Mouse (Mus musculus) heart, embryonic 11.5 days (tissue): Measurements from ENCODE around the gene Dram1. TPM values are rescaled to one million over a fixed set of nuclear protein-coding genes. Genes with fewer than 3 reads are reported as not detected.
A peak's percentile ranks its signal among the peaks of the same experiment; 100 is the strongest.
"Not testable (repeated sequence)": the region's sequence is repeated elsewhere in the genome, so short reads cannot be mapped to it uniquely, and the experiment has no call there.

ENCODE experiments used
- ATAC-seq: fragments of 200-750 bp; cut with Nextera tagmentation; replicated peaks from 2 replicates; pipeline ENCODE4 v1.8.0; 2017; ENCODE audit warnings: moderate library complexity; ENCODE audit not compliant: insufficient number of reproducible peaks, low FRiP score, low TSS enrichment
- H3K27ac ChIP-seq: fragments of 300-500 bp; sonication (generic); 2 replicates; pipeline ENCODE4 v1.5.1; 2014; ENCODE audit warnings: mild to moderate bottlenecking, low read depth, low read length
- H3K27me3 ChIP-seq: fragments of 300-500 bp; sonication (generic); 2 replicates; pipeline ENCODE4 v1.6.1; 2014; ENCODE audit warnings: mild to moderate bottlenecking, low read length, mixed read lengths; ENCODE audit not compliant: control insufficient read depth, insufficient read depth
- H3K36me3 ChIP-seq: fragments of 300-500 bp; sonication (generic); 2 replicates; pipeline ENCODE4 v1.6.1; 2014; ENCODE audit warnings: mild to moderate bottlenecking, low read length, moderate library complexity, mixed read lengths; ENCODE audit not compliant: control insufficient read depth, insufficient read depth
- H3K4me1 ChIP-seq: fragments of 300-500 bp; sonication (generic); 2 replicates; pipeline ENCODE4 v1.6.1; 2014; ENCODE audit warnings: low read length; ENCODE audit not compliant: control insufficient read depth, insufficient read depth
- H3K4me2 ChIP-seq: fragments of 300-500 bp; sonication (generic); 2 replicates; pipeline ENCODE4 v1.6.1; 2014; ENCODE audit warnings: mild to moderate bottlenecking, moderate library complexity
- H3K4me3 ChIP-seq: fragments of 300-500 bp; sonication (generic); 2 replicates; pipeline ENCODE4 v1.5.1; 2014; ENCODE audit warnings: low read depth, low read length
- H3K9ac ChIP-seq: fragments of 300-500 bp; sonication (generic); 2 replicates; pipeline ENCODE4 v1.6.1; 2014; ENCODE audit warnings: mild to moderate bottlenecking, low read depth, low read length, moderate library complexity
- H3K9me3 ChIP-seq: fragments of 300-500 bp; sonication (generic); replicated peaks from 2 replicates; pipeline ENCODE4 v1.6.1; 2016; ENCODE audit warnings: low read length; ENCODE audit not compliant: control insufficient read depth
- WGBS: fragments of 180-500 bp; shearing (Covaris S2); extraction: QIAGEN DNeasy Blood & Tissue Kit; methylation state at CpG from one replicate; pipeline ENCODE4 v1.1.7; 2014; ENCODE audit not compliant: insufficient replicate concordance; 5-methylcytosine and 5-hydroxymethylcytosine counted together
- polyA plus RNA-seq: library from polyadenylated mRNA; unstranded; fragments of >200 nt; fragmentation: Nextera tagmentation; extraction: Ambion mirVana; gene quantifications from 2 replicates; pipeline ENCODE4 v1.2.1, GENCODE M21; 2014

Dram1 gene
- polyA plus RNA-seq, 1 experiment from 2014 or later = 0.39 TPM

- Histone ChIP-seq H3K36me3 (no peaks in the 10 kb centered on the region), H3K27ac (no peak overlapping the region), H3K9me3 (no peaks in the 10 kb centered on the region), H3K9ac (no peak overlapping the region), H3K4me1 (peaks cover 13% of the 10 kb centered on the region), H3K4me2 (no peak overlapping the region), H3K27me3 (no peaks in the 10 kb centered on the region), H3K4me3 (no peak overlapping the region)
- no peak for ATAC-seq
- WGBS = 79% methylated on average over 4 of the region's 4 CpGs
These were observed 2.4 kb upstream of the Dram1 start for GRCm38 (mm10) chr10:88381286-88381685.

DNA sequence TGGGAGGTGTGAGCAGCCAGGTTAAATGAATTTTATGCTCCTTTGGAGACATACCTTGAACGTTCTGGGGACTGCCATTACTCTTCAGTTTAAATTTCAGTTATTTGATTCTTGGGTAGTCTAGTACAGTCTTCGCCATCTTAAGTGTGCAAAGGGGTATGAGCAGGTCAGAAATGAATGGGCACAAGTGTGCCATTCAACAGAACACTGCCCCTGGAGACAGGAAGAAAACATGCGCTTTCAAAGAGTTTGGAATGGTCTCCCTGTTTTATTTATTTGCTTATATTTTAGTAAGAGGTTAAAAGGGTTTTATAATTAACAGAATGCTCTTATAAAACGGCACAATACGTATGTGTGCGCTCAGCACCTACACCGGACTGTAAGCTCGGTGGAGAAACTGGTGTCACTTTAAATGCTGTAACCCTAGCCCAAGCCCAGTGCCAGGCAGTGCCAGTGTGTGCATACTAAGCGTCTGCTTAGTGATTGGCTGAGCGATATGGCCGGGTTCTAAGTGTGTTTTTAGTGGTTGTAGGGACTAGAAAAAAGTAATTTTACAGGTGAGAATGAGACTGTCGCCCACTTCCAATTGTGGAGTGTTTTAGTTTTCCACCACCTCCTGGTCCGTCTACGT lies 1.7 kb upstream of the Dram1 start:
- 59% methylated on average over 14 of the region's 14 CpGs for WGBS
- H3K27me3 ChIP-seq = peaks cover 3% of the 10 kb centered on the region; the same call in 1 of the 2 replicates
- H3K9ac ChIP-seq = no peak overlapping the region; the same call in 1 of the 2 replicates

GRCm38 (mm10) chr10:88380002-88380401 lies 1.1 kb upstream of the Dram1 start:
- Histone ChIP-seq H3K9ac (peak overlapping the region; percentile 81; the same call in 1 of the 2 replicates), H3K4me2 (peak overlapping the region; percentile 99), H3K9me3 (no peaks in the 10 kb centered on the region), H3K36me3 (no peaks in the 10 kb centered on the region), H3K27me3 (peaks cover 3% of the 10 kb centered on the region; the same call in 1 of the 2 replicates), H3K4me3 (peak overlapping the region; percentile 80), H3K27ac (no peak overlapping the region), H3K4me1 (peaks cover 5% of the 10 kb centered on the region)
- ATAC-seq = peak; percentile 77
- 1% methylated on average over 11 of the region's 11 CpGs for WGBS

More for the DNA sequence above, 1.7 kb upstream of the Dram1 start:
- Histone ChIP-seq H3K36me3 (no peaks in the 10 kb centered on the region), H3K9me3 (no peaks in the 10 kb centered on the region), H3K27ac (no peak overlapping the region), H3K4me3 (peak overlapping the region; percentile 80), H3K4me2 (peak overlapping the region; percentile 99), H3K4me1 (peaks cover 5% of the 10 kb centered on the region)
- no peak for ATAC-seq

DNA sequence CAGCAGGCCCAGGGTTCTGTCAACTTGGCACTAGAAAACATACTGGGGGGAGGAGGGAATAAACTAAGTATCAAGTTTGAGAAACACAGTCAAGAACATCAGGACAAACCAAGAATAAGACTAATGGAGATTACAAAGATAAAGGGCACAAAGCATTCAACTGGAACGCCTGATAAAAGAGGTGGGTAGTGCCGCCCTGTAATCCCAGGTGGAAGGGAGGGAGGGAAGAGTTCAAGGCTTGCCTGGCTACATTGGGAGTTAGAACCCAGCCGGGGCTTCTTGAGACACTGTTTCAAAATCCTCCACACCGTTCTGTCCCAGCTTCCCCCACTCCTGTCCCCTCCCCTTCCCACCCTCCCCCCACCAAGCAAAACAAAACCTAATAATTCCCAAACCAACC lies 1.2 kb downstream of the Dram1 start:
- no peak overlapping the region for H3K27ac ChIP-seq
- no peaks in the 10 kb centered on the region for H3K36me3 ChIP-seq
- no peaks in the 10 kb centered on the region for H3K9me3 ChIP-seq
- H3K27me3 ChIP-seq = peaks cover 3% of the 10 kb centered on the region; the same call in 1 of the 2 replicates
- H3K4me2 ChIP-seq = no peak overlapping the region
- WGBS = 84% methylated on average over 4 of the region's 4 CpGs
- H3K9ac ChIP-seq = no peak overlapping the region
- no peak for ATAC-seq
- H3K4me3 ChIP-seq = no peak overlapping the region
- H3K4me1 ChIP-seq = peaks cover 5% of the 10 kb centered on the region

DNA sequence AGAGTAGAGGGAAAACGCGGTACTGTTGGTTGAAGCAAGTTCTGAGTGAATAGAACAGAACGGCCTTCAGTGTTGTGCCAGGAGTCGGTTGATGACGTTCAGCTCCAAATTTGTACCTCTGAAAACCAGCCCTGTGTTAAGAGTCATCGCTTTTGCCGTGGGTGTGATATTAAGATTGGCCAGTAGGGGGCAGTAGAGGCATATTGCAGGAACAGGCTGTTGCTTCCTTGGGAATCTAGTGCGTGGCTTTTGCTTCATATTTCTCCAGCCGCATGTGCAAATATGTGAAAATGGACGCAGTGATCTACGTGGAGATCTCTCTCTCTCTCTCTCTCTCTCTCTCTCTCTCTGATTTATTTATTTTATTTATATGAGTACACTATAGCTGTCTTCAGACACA lies 2.1 kb downstream of the Dram1 start:
- Histone ChIP-seq H3K36me3 (no peaks in the 10 kb centered on the region), H3K27ac (no peak overlapping the region), H3K27me3 (peaks cover 3% of the 10 kb centered on the region; the same call in 1 of the 2 replicates), H3K4me1 (peaks cover under 1% of the 10 kb centered on the region), H3K9me3 (no peaks in the 10 kb centered on the region), H3K4me2 (no peak overlapping the region), H3K4me3 (no peak overlapping the region), H3K9ac (no peak overlapping the region)
- WGBS = 7% methylated on average over 11 of the region's 11 CpGs
- no peak for ATAC-seq

- peak overlapping the region; percentile 44; the same call in 1 of the 2 replicates for H3K4me2 ChIP-seq
- peaks cover 3% of the 10 kb centered on the region; the same call in 1 of the 2 replicates for H3K27me3 ChIP-seq
- H3K9ac ChIP-seq = no peak overlapping the region
- H3K4me1 ChIP-seq = no peaks in the 10 kb centered on the region
- no peak overlapping the region for H3K27ac ChIP-seq
- no peaks in the 10 kb centered on the region for H3K9me3 ChIP-seq
- ATAC-seq = no peak
- WGBS = 26% methylated on average over 10 of the region's 10 CpGs
- no peaks in the 10 kb centered on the region for H3K36me3 ChIP-seq
- no peak overlapping the region for H3K4me3 ChIP-seq
These were observed 3.9 kb downstream of the Dram1 start for GRCm38 (mm10) chr10:88374984-88375383.

- not testable (repeated sequence) for H3K9me3 ChIP-seq, H3K4me2 ChIP-seq, H3K4me3 ChIP-seq, H3K36me3 ChIP-seq, ATAC-seq, H3K27ac ChIP-seq, H3K9ac ChIP-seq, H3K27me3 ChIP-seq, H3K4me1 ChIP-seq
- 67% methylated on average over 2 of the region's 2 CpGs for WGBS
These were observed 5.9 kb downstream of the Dram1 start for GRCm38 (mm10) chr10:88372945-88373344.

DNA sequence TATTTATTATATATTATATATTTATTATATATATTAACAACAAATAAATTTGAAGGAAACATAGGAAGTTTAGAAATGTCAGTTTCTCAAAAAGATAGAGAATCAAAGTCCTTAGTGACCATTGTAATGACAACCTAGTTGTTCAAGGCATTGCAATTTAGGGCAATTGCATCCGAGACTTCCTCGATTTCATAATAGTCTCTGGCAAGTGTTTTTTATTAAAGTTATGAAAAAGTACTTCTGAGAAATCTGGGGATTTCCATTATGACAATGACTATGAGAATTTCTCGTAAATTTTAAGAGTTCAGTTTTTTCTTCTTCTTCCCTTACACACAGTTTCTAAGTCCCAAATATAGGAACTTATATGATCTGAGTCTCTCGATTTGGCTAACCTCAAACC lies 6.4 kb downstream of the Dram1 start:
- no peak for ATAC-seq
- peaks cover 3% of the 10 kb centered on the region; the same call in 1 of the 2 replicates for H3K27me3 ChIP-seq
- no peak overlapping the region for H3K4me2 ChIP-seq
- H3K4me3 ChIP-seq = no peak overlapping the region
- no peak overlapping the region for H3K9ac ChIP-seq
- 83% methylated on average over 4 of the region's 4 CpGs for WGBS
- H3K4me1 ChIP-seq = no peaks in the 10 kb centered on the region
- no peaks in the 10 kb centered on the region for H3K36me3 ChIP-seq
- no peaks in the 10 kb centered on the region for H3K9me3 ChIP-seq
- H3K27ac ChIP-seq = no peak overlapping the region

GRCm38 (mm10) chr10:88371793-88372192 lies 7.1 kb downstream of the Dram1 start:
- Histone ChIP-seq H3K27ac (no peak overlapping the region), H3K9me3 (no peaks in the 10 kb centered on the region), H3K27me3 (peaks cover 3% of the 10 kb centered on the region; the same call in 1 of the 2 replicates), H3K4me2 (no peak overlapping the region), H3K9ac (no peak overlapping the region), H3K4me3 (no peak overlapping the region), H3K4me1 (no peaks in the 10 kb centered on the region), H3K36me3 (no peaks in the 10 kb centered on the region)
- WGBS = 5% methylated on average over 2 of the region's 2 CpGs
- no peak for ATAC-seq
